Mouse (Mus musculus) erythroblast, embryonic 14.5 days (primary cell): Measurements from ENCODE around the gene Grm1.

Experiments used
- GATA1 ChIP-seq: IDR thresholded peaks from 2 replicates; pipeline ENCODE4 v1.6.1; 2012; ENCODE audit warnings: low read length, inconsistent platforms, mixed read lengths
- TAL1 ChIP-seq: IDR thresholded peaks from 3 replicates; pipeline ENCODE4 v1.6.1; 2012; ENCODE audit warnings: low read length, inconsistent platforms, mixed read lengths

DNA sequence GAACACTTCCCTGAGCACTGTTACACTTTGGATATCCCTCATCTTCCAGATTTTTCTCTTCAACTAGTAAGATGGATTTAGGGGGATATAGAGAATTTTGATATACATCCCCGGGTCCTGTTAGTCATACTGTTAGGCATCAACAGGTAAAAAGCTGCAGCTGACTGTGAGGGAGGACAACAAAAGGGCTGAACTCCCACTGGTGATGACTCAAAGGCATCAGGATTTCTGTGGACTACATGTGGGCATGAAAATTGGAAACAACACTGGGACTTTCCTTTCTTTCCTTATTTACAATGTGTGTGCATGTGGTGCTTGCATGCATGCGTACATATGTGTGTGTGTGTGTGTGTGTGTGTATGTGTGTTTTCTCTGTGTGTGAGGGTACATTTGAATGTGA, 215.9 kb downstream of the Grm1 start:
- no peak for TF ChIP-seq GATA1
- no peak for TF ChIP-seq TAL1
